Mouse (Mus musculus): ENCODE results near the gene AI413582. TPM values are rescaled to one million over a fixed set of nuclear protein-coding genes. Genes with fewer than 3 reads are reported as not detected.

Gene AI413582
- polyA plus RNA-seq, 1 experiment from 2014 or later, result 21.8 TPM

DNA sequence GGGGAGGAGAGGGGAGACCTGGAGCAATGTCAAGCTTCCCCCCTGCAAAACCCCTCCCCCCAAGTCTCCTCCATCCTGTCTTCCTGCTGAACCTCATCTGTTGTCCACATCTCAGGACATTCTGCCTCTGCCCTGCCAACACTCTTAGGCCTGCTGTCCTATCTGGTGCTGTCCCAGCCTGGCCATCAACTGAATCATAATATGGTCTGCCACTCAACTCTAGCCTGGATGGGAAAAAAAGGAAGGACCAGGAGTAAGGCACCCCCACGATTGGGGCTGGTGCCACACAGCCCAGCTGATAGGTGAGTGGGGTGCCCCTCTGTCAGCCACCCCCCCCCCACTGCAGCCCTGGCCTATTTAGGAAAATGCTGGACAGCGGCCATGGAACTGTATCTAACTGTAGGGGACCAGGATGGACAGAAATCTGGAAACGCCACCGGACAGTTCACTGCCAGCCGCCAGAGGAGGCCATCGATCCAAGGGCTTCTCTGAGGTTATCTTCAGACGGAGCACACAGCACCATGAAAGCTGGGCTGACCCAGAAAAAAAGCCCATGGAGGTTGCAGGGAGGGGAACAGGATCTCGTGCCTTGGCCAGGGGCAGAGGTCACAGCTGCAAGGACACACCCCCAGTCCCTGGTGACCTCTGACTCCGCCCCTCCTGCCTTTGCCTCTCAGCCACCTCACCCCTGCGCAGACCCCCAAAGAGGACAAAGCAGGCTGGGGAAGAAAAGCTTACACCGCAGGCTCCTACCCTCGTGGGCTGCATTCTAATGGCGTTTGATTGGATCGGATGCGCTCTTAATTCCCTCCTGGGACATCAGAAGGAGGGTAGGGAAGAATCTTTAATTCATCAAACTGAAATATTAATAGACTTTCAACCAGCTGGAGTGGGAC, 46.6 kb downstream of the AI413582 start:
- H3K36me3 ChIP-seq (ENCODE audit: insufficient read depth), result no peaks in the 10 kb centered on the region
- TF ChIP-seq CTCF (IDR thresholded peaks at IDR 0.05; ENCODE audit: low read depth), result no peak
- H3K27ac ChIP-seq (ENCODE audit: low read depth), result no peak overlapping the region
- 30% methylated on average over 15 of the region's 15 CpGs for WGBS
- ATAC-seq (ENCODE audit: insufficient read depth), result 0 out of 2 replicates have a peak, but pooled peaks have one; percentile 16
- H3K4me3 ChIP-seq (ENCODE audit: low read depth, low read length), result no peak overlapping the region
- no peak overlapping the region for H3K9ac ChIP-seq
- no peaks in the 10 kb centered on the region for H3K9me3 ChIP-seq (ENCODE audit: low read depth, low read length)
- H3K27me3 ChIP-seq (ENCODE audit: insufficient read depth, low read length), result peaks cover 62% of the 10 kb centered on the region
- no peak overlapping the region for H3K4me2 ChIP-seq
- no peaks in the 10 kb centered on the region for H3K4me1 ChIP-seq (ENCODE audit: insufficient read depth)
- DNase-seq, result no peak

DNA sequence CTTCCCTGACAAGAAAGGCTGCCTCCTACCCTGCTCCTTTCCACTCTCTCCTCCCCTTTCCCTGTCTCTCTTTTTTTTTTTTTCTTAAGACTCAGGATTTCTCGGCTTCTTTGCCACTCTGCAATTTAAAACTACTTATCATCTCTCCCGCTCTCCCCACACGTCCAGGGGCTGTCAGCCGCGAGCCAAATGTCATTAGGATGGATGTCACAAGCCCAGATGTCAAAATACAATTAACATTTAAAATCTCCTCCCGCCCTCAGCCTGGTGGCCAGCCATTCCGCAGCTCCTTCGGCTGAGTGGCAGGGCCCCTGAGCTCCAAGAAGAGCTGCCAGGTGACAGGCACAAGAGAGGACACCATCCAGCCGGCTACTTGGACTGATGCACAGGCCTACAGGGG, 47.3 kb downstream of the AI413582 start:
- TF ChIP-seq CTCF (IDR thresholded peaks at IDR 0.05; ENCODE audit: low read depth), result no peak
- Histone ChIP-seq H3K4me1 (ENCODE audit: insufficient read depth) (no peaks in the 10 kb centered on the region), H3K27ac (ENCODE audit: low read depth) (no peak overlapping the region), H3K9me3 (ENCODE audit: low read depth, low read length) (no peaks in the 10 kb centered on the region), H3K9ac (no peak overlapping the region), H3K4me3 (ENCODE audit: low read depth, low read length) (no peak overlapping the region), H3K36me3 (ENCODE audit: insufficient read depth) (no peaks in the 10 kb centered on the region), H3K27me3 (ENCODE audit: insufficient read depth, low read length) (peaks cover 68% of the 10 kb centered on the region), H3K4me2 (no peak overlapping the region)
- DNase-seq (peak; percentile 54), ATAC-seq (ENCODE audit: insufficient read depth) (0 out of 2 replicates have a peak, but pooled peaks have one; percentile 29)
- 15% methylated on average over 9 of the region's 9 CpGs for WGBS

DNA sequence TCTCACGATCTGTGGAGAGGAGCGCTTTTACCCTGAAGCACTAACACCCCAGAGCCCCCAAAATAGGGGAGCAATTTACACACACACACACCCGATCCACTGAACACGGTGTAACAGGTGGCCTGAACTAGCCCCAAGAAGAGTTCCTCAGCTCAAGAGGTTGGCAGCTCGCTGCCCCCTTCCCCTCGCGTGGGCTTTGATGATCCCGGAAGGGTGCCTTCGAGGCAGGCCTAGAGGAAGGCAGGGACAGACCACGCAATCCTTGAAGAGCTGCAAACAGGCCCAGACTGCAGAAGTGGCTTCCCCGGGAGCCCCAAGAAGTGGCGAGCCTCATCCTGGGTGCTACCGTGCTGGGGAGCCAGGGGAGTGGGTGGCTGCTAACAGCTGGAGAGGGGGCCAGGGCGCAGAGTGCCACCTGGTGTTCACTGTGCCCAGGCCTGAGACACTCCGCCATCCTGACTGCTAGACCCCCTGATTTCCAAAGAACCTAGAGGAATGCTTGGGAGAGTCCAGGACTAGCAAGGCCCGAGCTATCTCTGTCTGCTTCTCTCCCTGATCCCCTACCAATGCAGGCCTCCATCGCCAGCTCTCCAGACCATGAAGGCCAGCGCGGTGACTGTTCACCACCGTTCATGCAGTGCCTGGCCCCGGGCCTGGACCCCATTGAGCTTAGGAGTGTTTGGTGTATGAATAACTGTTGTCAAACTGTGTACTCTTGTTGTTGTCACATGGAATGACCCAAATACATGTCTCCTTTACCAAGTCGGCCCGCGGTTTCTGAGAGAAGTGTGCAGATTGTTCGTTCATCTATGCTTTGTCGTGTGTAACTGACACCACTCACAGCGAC, 51.4 kb downstream of the AI413582 start:
- WGBS, result 29% methylated on average over 27 of the region's 27 CpGs
- Histone ChIP-seq H3K4me3 (ENCODE audit: low read depth, low read length) (peak overlapping the region; percentile 58; the same call in 1 of the 2 replicates), H3K27ac (ENCODE audit: low read depth) (no peak overlapping the region), H3K36me3 (ENCODE audit: insufficient read depth) (no peaks in the 10 kb centered on the region), H3K4me1 (ENCODE audit: insufficient read depth) (no peaks in the 10 kb centered on the region), H3K9ac (no peak overlapping the region), H3K9me3 (ENCODE audit: low read depth, low read length) (no peaks in the 10 kb centered on the region), H3K27me3 (ENCODE audit: insufficient read depth, low read length) (peaks cover 85% of the 10 kb centered on the region), H3K4me2 (no peak overlapping the region)
- ATAC-seq (ENCODE audit: insufficient read depth) (no peak), DNase-seq (peak; percentile 38)
- peak; percentile 61 for TF ChIP-seq CTCF (IDR thresholded peaks at IDR 0.05; ENCODE audit: low read depth)

Other genes with a start within 250 kb of the AI413582 start
- 0.05 and 0.11 TPM in 2 replicates for gene Grm4, start 44.4 kb downstream of the AI413582 start, polyA plus RNA-seq (2014; fragmentation: Nextera tagmentation; extraction: Ambion mirVana)
- 295 and 329 TPM in 2 replicates for gene Hmga1, start 9.3 kb downstream of the AI413582 start, polyA plus RNA-seq (2014; fragmentation: Nextera tagmentation; extraction: Ambion mirVana)
- gene Nudt3, start 57.7 kb upstream of the AI413582 start, polyA plus RNA-seq (2014; fragmentation: Nextera tagmentation; extraction: Ambion mirVana), result 30.5 and 34.4 TPM in 2 replicates
- gene RPS10-NUDT3, start 69.5 kb upstream of the AI413582 start, polyA plus RNA-seq (2014; fragmentation: Nextera tagmentation; extraction: Ambion mirVana), result not detected in 2 replicates
- 1,167 and 1,191 TPM in 2 replicates for gene Rps10, start 70.9 kb upstream of the AI413582 start, polyA plus RNA-seq (2014; fragmentation: Nextera tagmentation; extraction: Ambion mirVana)
- gene Pacsin1, start 89.8 kb upstream of the AI413582 start, polyA plus RNA-seq (2014; fragmentation: Nextera tagmentation; extraction: Ambion mirVana), result 0.39 and 0.60 TPM in 2 replicates
- gene Spdef, start 163.2 kb upstream of the AI413582 start, polyA plus RNA-seq (2014; fragmentation: Nextera tagmentation; extraction: Ambion mirVana), result 0.88 and 1.1 TPM in 2 replicates

Measured in lung, embryonic 14.5 days (tissue).